Comparison of ENCODE assay signal across 11 mouse cellular contexts in genomic region chr9:98280162-98280561, GRCm38 (mm10).
"Had no signal": no experiment of that assay in that cellular context is flagged by ENCODE, and none has a peak within 500 bp of the region (broad histone marks: within the 10 kb centered on the region; RNA-seq: fewer than 3 reads in every experiment).

No protein-coding gene starts in this region.

- H3K4me2 ChIP-seq: lung, embryonic 14.5 days; midbrain, embryonic 12.5 days; neural tube, embryonic 13.5 days had no signal

- H3K36me3 ChIP-seq: limb, embryonic 10.5 days; midbrain, embryonic 12.5 days; neural tube, embryonic 13.5 days had no signal

- DNase-seq: kidney, adult 8-10 months; kidney, postnatal 25 days; lung, embryonic 14.5 days; lung, postnatal 10 days; lung, postnatal 4 days; right cerebral cortex, postnatal 14 days had no signal

- H3K4me1 ChIP-seq: limb, embryonic 10.5 days; midbrain, embryonic 12.5 days had no signal

- ATAC-seq: hindbrain, postnatal 0 days had no signal

- H3K9me3 ChIP-seq: limb, embryonic 10.5 days; midbrain, embryonic 12.5 days; neural tube, embryonic 13.5 days had no signal

- H3K9ac ChIP-seq: lung, embryonic 14.5 days; midbrain, embryonic 12.5 days; neural tube, embryonic 13.5 days had no signal

- H3K27me3 ChIP-seq: neural tube, embryonic 13.5 days had no signal

- H3K27ac ChIP-seq: hindbrain, postnatal 0 days; left cerebral cortex, adult 2 months; limb, embryonic 10.5 days; midbrain, embryonic 12.5 days; neural tube, embryonic 13.5 days had no signal

- H3K4me3 ChIP-seq: left cerebral cortex, adult 2 months; limb, embryonic 10.5 days; midbrain, embryonic 12.5 days; neural tube, embryonic 13.5 days had no signal
